Mouse (Mus musculus) thymus, adult 2 months (tissue): ENCODE data around the gene Erp29. TPM values are rescaled to one million over a fixed set of nuclear protein-coding genes. Genes with fewer than 3 reads are reported as not detected.

Experiments used
- DNase-seq: peaks from one replicate; pipeline ENCODE4 v3.0.0; 2021
- H3K27ac ChIP-seq: fragments of 200-500 bp; 2 replicates; pipeline ENCODE4 v1.5.1; 2012; ENCODE audit warnings: low read length, control low read depth; ENCODE audit not compliant: control insufficient read depth, insufficient read depth
- H3K27me3 ChIP-seq: fragments of 200-500 bp; 2 replicates; pipeline ENCODE4 v1.6.1; 2012; ENCODE audit warnings: mild to moderate bottlenecking, low read length, moderate library complexity, mixed read lengths; ENCODE audit not compliant: control insufficient read depth, insufficient read depth
- H3K36me3 ChIP-seq: fragments of 200-500 bp; 2 replicates; pipeline ENCODE4 v1.6.1; 2012; ENCODE audit warnings: mild to moderate bottlenecking, low read length, moderate library complexity; ENCODE audit not compliant: control insufficient read depth, insufficient read depth
- H3K4me1 ChIP-seq: fragments of 200-500 bp; replicated peaks from 2 replicates; pipeline ENCODE4 v1.6.1; 2012; ENCODE audit warnings: low read length; ENCODE audit not compliant: control insufficient read depth, insufficient read depth
- H3K4me3 ChIP-seq: fragments of 200-500 bp; 2 replicates; pipeline ENCODE4 v1.5.1; 2012; ENCODE audit warnings: mild to moderate bottlenecking, low read length, control low read depth, moderate library complexity; ENCODE audit not compliant: control insufficient read depth, insufficient read depth
- CTCF ChIP-seq: fragments of 200-500 bp; IDR thresholded peaks from 2 replicates; pipeline ENCODE4 v1.5.1; 2012; ENCODE audit warnings: mild to moderate bottlenecking, control low read depth, low read length, moderate library complexity, borderline replicate concordance; ENCODE audit not compliant: control insufficient read depth, poor library complexity, insufficient read depth; ENCODE audit errors: extremely low read depth
- POLR2A ChIP-seq: fragments of 200-500 bp; IDR thresholded peaks from 2 replicates; pipeline ENCODE4 v1.6.1; 2012; ENCODE audit warnings: mild to moderate bottlenecking, low read length, control low read depth, moderate library complexity; ENCODE audit not compliant: control insufficient read depth, poor library complexity, insufficient read depth; ENCODE audit errors: extremely low read depth
- WGBS: fragments of 180-500 bp; shearing (Covaris S2); methylation state at CpG from one replicate; pipeline ENCODE4 v1.1.7; 2018; 5-methylcytosine and 5-hydroxymethylcytosine counted together
- polyA plus RNA-seq: library from polyadenylated mRNA; depleted of rRNA; stranded (reverse); fragments of >200 nt; gene quantifications from 2 replicates; pipeline ENCODE4 v1.2.3, GENCODE M21; 2012

Gene Erp29
- polyA plus RNA-seq, 1 experiment = 52.7 TPM

GRCm38 (mm10) chr5:121461339-121462170 is 9.2 kb upstream of the Erp29 start:
- H3K27me3 ChIP-seq = no peaks in the 10 kb centered on the region

DNA sequence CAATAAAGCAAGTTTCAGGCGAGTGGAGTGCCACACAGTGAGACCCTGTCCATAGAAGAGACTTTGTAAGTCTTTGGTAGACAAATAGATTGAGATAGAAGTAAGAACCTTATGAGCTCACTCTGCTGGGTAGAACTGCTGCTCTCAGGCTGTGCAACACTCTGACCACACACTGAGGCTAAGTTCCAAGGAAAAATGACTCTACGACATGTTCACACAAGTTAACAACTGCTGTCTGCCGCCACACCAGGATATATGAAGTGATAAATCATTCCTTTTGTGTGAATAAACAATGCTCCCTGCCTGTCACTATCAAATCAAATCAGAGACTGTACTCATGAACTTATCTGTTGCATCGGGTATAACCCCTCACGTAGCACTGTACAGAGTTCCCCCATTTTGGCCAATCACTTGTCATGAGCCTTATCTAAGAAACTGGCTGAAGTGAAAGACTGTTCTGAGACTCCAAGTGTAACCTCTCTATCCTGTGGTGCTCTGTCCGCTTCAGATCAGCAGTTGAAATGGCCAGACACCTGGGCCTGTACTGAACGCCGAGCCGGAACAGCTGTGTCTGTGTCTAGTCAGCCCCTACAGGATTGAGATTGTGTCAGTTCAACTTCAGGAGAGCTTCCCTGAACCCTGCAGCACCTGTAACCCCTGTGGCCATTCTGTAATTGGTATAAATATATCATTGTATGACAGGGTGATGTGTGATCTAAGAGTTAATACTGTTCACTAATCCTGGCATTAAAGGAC is 3.4 kb upstream of the Erp29 start:
- no peak overlapping the region for H3K27ac ChIP-seq
- H3K4me1 ChIP-seq = peaks cover 13% of the 10 kb centered on the region
- H3K27me3 ChIP-seq = no peaks in the 10 kb centered on the region
- TF ChIP-seq CTCF = no peak
- no peak for TF ChIP-seq POLR2A
- H3K36me3 ChIP-seq = no peaks in the 10 kb centered on the region
- no peak for DNase-seq
- WGBS = 83% methylated on average over 9 of the region's 9 CpGs
- H3K4me3 ChIP-seq = no peak overlapping the region

More at GRCm38 (mm10) chr5:121461339-121462170, 9.2 kb upstream of the Erp29 start:
- no peak overlapping the region for H3K4me3 ChIP-seq
- H3K4me1 ChIP-seq = no peaks in the 10 kb centered on the region
- no peak for DNase-seq
- H3K27ac ChIP-seq = no peak overlapping the region
- no peaks in the 10 kb centered on the region for H3K36me3 ChIP-seq
- TF ChIP-seq CTCF = no peak
- no peak for TF ChIP-seq POLR2A
- 89% methylated on average over 4 of the region's 4 CpGs for WGBS

DNA sequence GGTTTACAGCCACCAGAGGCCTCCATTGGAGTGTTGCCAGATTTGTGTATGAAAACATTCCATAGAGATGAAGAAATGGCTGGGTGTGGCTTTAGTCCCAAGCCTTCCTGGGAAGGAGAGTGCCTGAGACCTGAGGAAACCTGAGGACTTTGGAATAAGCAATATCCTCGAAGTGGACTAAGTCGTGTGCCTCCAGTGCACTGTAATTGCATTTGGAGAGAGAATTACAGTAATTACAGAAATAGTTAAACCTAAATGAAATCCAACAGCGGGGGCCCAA is 2.1 kb upstream of the Erp29 start:
- TF ChIP-seq POLR2A (no peak), CTCF (no peak)
- 94% methylated on average over 3 of the region's 3 CpGs for WGBS
- DNase-seq = no peak
- no peaks in the 10 kb centered on the region for H3K36me3 ChIP-seq
- H3K27me3 ChIP-seq = no peaks in the 10 kb centered on the region
- H3K27ac ChIP-seq = no peak overlapping the region
- H3K4me3 ChIP-seq = no peak overlapping the region
- peaks cover 13% of the 10 kb centered on the region for H3K4me1 ChIP-seq

GRCm38 (mm10) chr5:121453743-121454502 is 1.6 kb upstream of the Erp29 start:
- no peak for TF ChIP-seq POLR2A
- no peak for TF ChIP-seq CTCF
- H3K27ac ChIP-seq = no peak overlapping the region
- DNase-seq = no peak
- H3K4me1 ChIP-seq = peaks cover 13% of the 10 kb centered on the region
- no peaks in the 10 kb centered on the region for H3K27me3 ChIP-seq
- H3K4me3 ChIP-seq = no peak overlapping the region
- no peaks in the 10 kb centered on the region for H3K36me3 ChIP-seq
- WGBS = 93% methylated on average over 13 of the region's 13 CpGs

- no peaks in the 10 kb centered on the region for H3K27me3 ChIP-seq
- no peak for DNase-seq
- peak overlapping the region; percentile 52 for H3K27ac ChIP-seq
- WGBS = 8% methylated on average over 9 of the region's 9 CpGs
- peak overlapping the region; percentile 83 for H3K4me3 ChIP-seq
- peaks cover 5% of the 10 kb centered on the region; the same call in 1 of the 2 replicates for H3K36me3 ChIP-seq
- no peak for TF ChIP-seq POLR2A
- TF ChIP-seq CTCF = no peak
- peaks cover 13% of the 10 kb centered on the region for H3K4me1 ChIP-seq
Observed at GRCm38 (mm10) chr5:121452906-121453305, 600 bp upstream of the Erp29 start.

- Histone ChIP-seq H3K27me3 (no peaks in the 10 kb centered on the region), H3K27ac (peak within 1 kb of the TSS; percentile 52), H3K4me3 (peak within 1 kb of the TSS; percentile 83), H3K4me1 (peaks cover 13% of the 10 kb centered on the region), H3K36me3 (peaks cover 11% of the 10 kb centered on the region)
- WGBS = under 1% methylated on average over 17 of the region's 17 CpGs
- TF ChIP-seq POLR2A (no peak), CTCF (no peak)
- DNase-seq = peak; percentile 37
Observed at GRCm38 (mm10) chr5:121451644-121452025, 671 bp downstream of the Erp29 start, which contains the start of gene Tmem116. TSS of gene Tmem116 (plus strand) at chr5:121451893.
